Mouse (Mus musculus): ENCODE measurements at regions not wholly inside any gene's neighbourhood (a gene's known extent, or its start where the extent isn't known, plus 50 kb on each side); places are given as distances from the start of the nearest gene placed in this dataset.
A peak's percentile ranks its signal among the peaks of the same experiment; 100 is the strongest.

DNA sequence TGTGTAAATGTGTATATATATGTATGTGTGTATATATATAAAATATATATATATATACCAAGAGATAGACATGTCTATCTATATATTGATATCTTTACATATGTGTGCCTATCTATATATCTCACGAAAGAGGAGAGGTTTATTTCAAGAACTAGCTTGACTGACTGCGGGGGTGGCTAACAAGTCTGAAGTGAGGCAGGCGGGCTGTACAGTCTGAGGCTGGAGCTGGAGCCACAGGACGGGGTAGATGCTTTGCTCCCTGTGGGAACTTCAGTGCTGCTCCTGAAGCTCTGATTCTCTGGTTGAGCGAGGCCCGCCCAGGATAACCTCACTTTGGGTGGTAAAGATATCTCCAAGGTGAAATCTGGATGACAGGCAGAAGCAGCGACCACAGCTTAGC lies 213.4 kb upstream of the Serp2 start:
- no peaks in the 10 kb centered on the region for H3K27me3 ChIP-seq (ENCODE audit: control insufficient read depth, insufficient read depth, low read length)
- H3K36me3 ChIP-seq (ENCODE audit: control insufficient read depth, insufficient read depth, low read length), result no peaks in the 10 kb centered on the region
- H3K27ac ChIP-seq (replicated peaks), result no peak overlapping the region
- no peak for DNase-seq (ENCODE audit: low spot score)
- H3K9me3 ChIP-seq (ENCODE audit: control insufficient read depth, low read length), result no peaks in the 10 kb centered on the region
- no peaks in the 10 kb centered on the region for H3K4me1 ChIP-seq (replicated peaks; ENCODE audit: control insufficient read depth, insufficient read depth)
- no peak overlapping the region for H3K4me3 ChIP-seq (ENCODE audit: low read depth, low read length)
- WGBS, result 93% methylated on average over 7 of the region's 7 CpGs
- ATAC-seq (ENCODE audit: low FRiP score, low TSS enrichment), result no peak
- H3K4me2 ChIP-seq (replicated peaks; ENCODE audit: low read depth), result no peak overlapping the region
- TF ChIP-seq CTCF (IDR thresholded peaks at IDR 0.05; ENCODE audit: low read depth), result no peak
- TF ChIP-seq EP300 (optimal IDR thresholded peaks at IDR 0.05), result no peak
- H3K9ac ChIP-seq (ENCODE audit: low read length), result no peak overlapping the region

DNA sequence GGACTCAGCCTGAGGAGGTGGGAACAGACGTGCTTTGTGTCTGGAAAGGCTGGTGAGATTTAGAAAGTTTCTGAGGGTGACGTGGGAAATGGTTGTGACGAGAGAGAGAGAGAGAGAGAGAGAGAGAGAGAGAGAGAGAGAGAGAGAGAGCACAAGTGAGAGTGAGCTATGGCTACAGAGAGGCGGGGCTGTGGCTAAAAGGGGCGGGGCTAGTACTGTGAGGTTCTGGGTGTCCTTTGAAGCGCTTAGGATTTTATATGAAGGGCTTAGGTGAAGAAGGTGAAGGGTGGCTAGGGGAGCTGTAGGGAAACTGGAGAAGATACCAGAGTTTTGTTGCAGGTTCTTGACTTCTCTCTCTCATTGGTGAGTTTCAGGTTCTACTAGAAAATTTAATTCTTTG lies 210.6 kb upstream of the Serp2 start:
- TF ChIP-seq CTCF (IDR thresholded peaks at IDR 0.05; ENCODE audit: low read depth) (no peak), EP300 (optimal IDR thresholded peaks at IDR 0.05) (no peak)
- Histone ChIP-seq H3K36me3 (ENCODE audit: control insufficient read depth, insufficient read depth, low read length) (no peaks in the 10 kb centered on the region), H3K27me3 (ENCODE audit: control insufficient read depth, insufficient read depth, low read length) (no peaks in the 10 kb centered on the region), H3K27ac (replicated peaks) (no peak overlapping the region), H3K4me1 (replicated peaks; ENCODE audit: control insufficient read depth, insufficient read depth) (0 out of 2 replicates have a peak, but pooled peaks cover 3% of the 10 kb centered on the region), H3K9ac (ENCODE audit: low read length) (no peak overlapping the region), H3K4me2 (replicated peaks; ENCODE audit: low read depth) (no peak overlapping the region), H3K4me3 (ENCODE audit: low read depth, low read length) (no peak overlapping the region), H3K9me3 (ENCODE audit: control insufficient read depth, low read length) (no peaks in the 10 kb centered on the region)
- DNase-seq (ENCODE audit: low spot score), result no peak
- WGBS, result 61% methylated on average over 6 of the region's 6 CpGs
- no peak for ATAC-seq (ENCODE audit: low FRiP score, low TSS enrichment)

DNA sequence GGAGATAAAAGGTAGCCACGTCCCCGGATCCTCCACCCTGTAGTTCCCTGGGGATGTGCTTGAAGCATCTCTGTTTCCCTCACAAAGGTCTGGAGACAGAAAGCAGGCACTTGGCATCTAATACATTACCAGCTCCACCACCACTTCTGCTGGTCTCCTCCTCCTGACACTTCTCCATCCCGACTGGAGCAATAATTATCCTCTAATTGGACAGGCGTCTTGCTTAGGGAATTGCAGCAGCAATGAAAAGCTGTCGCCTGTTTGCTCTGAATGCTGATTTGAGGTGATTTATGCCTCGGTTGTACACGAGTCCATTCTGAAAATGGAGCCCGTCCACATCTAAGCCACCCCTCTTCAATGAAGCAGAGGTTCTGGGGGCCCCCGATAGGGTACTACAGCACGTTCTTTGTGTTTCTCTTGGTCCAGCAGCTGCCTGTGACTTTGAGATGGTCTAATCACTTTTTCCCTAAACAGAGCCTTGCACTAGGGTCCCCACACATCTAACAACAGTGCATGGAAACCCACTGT lies 209.6 kb upstream of the Serp2 start:
- H3K4me2 ChIP-seq (replicated peaks; ENCODE audit: low read depth), result no peak overlapping the region
- TF ChIP-seq CTCF (IDR thresholded peaks at IDR 0.05; ENCODE audit: low read depth) (no peak), EP300 (optimal IDR thresholded peaks at IDR 0.05) (no peak)
- no peak for ATAC-seq (ENCODE audit: low FRiP score, low TSS enrichment)

DNA sequence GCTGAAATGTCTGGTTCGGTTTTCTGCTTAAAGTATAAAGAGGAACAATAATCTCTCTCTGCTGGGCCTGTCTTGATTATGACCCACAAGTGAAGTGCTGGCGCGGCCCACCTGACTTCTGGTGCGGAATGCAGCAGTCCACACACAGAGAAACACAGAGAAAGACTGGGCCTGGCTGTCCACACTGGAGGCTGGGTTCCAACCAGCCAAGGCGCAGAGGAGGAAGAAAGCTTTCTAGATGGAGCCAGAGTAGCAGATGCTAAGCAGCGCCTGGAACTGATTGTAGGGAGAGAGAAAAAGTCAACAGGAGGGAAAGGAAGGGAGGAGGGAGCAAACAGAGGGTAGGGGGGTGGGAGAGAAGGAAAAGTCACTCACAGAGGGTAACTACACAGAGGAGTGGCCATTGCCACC lies 208.4 kb upstream of the Serp2 start:
- H3K4me2 ChIP-seq (replicated peaks; ENCODE audit: low read depth), result no peak overlapping the region
- 45% methylated on average over 6 of the region's 6 CpGs for WGBS
- H3K9me3 ChIP-seq (ENCODE audit: control insufficient read depth, low read length), result no peaks in the 10 kb centered on the region
- no peak overlapping the region for H3K9ac ChIP-seq (ENCODE audit: low read length)
- peak overlapping the region; percentile 81 for H3K27ac ChIP-seq (replicated peaks)
- no peaks in the 10 kb centered on the region for H3K36me3 ChIP-seq (ENCODE audit: control insufficient read depth, insufficient read depth, low read length)
- ATAC-seq (ENCODE audit: low FRiP score, low TSS enrichment) (peak; percentile 54), DNase-seq (ENCODE audit: low spot score) (peak; percentile 57)
- H3K27me3 ChIP-seq (ENCODE audit: control insufficient read depth, insufficient read depth, low read length), result no peaks in the 10 kb centered on the region
- no peak overlapping the region for H3K4me3 ChIP-seq (ENCODE audit: low read depth, low read length)
- peaks cover 5% of the 10 kb centered on the region; the same call in 1 of the 2 replicates for H3K4me1 ChIP-seq (replicated peaks; ENCODE audit: control insufficient read depth, insufficient read depth)
- TF ChIP-seq CTCF (IDR thresholded peaks at IDR 0.05; ENCODE audit: low read depth) (no peak), EP300 (optimal IDR thresholded peaks at IDR 0.05) (no peak)

More for the DNA sequence above, 209.6 kb upstream of the Serp2 start:
- H3K9me3 ChIP-seq (ENCODE audit: control insufficient read depth, low read length), result no peaks in the 10 kb centered on the region
- no peak overlapping the region for H3K4me3 ChIP-seq (ENCODE audit: low read depth, low read length)
- no peak overlapping the region for H3K9ac ChIP-seq (ENCODE audit: low read length)
- DNase-seq (ENCODE audit: low spot score), result no peak
- WGBS, result 55% methylated on average over 10 of the region's 10 CpGs
- peak overlapping the region; percentile 1; the same call in 1 of the 2 replicates for H3K27ac ChIP-seq (replicated peaks)
- 0 out of 2 replicates have a peak, but pooled peaks cover 3% of the 10 kb centered on the region for H3K4me1 ChIP-seq (replicated peaks; ENCODE audit: control insufficient read depth, insufficient read depth)
- no peaks in the 10 kb centered on the region for H3K27me3 ChIP-seq (ENCODE audit: control insufficient read depth, insufficient read depth, low read length)
- no peaks in the 10 kb centered on the region for H3K36me3 ChIP-seq (ENCODE audit: control insufficient read depth, insufficient read depth, low read length)

DNA sequence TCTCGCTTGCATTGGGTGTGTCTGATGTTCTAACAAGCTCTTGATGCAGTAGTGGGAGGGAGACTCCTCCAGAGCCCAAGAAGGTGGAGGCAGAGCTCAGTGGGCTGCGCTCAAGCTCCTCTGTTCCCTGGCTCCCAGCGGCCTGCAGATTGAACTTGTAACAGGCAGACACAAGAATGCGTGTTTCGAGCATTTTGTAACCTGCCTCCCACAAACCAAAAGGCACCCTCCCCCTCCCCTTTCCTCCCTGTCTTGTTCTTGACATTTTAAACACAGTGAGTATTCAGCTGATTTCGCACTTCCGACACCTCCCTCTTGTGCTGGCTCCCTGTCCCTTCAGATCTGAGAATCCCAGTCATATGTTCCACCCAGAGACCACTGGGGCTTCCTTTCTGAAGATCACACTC lies 207.7 kb upstream of the Serp2 start:
- peaks cover 5% of the 10 kb centered on the region; the same call in 1 of the 2 replicates for H3K4me1 ChIP-seq (replicated peaks; ENCODE audit: control insufficient read depth, insufficient read depth)
- peak; percentile 46 for TF ChIP-seq CTCF (IDR thresholded peaks at IDR 0.05; ENCODE audit: low read depth)
- TF ChIP-seq EP300 (optimal IDR thresholded peaks at IDR 0.05), result no peak
- H3K4me3 ChIP-seq (ENCODE audit: low read depth, low read length), result no peak overlapping the region
- no peak overlapping the region for H3K4me2 ChIP-seq (replicated peaks; ENCODE audit: low read depth)
- no peak overlapping the region for H3K9ac ChIP-seq (ENCODE audit: low read length)
- DNase-seq (ENCODE audit: low spot score) (peak; percentile 68), ATAC-seq (ENCODE audit: low FRiP score, low TSS enrichment) (peak; percentile 66)
- H3K27me3 ChIP-seq (ENCODE audit: control insufficient read depth, insufficient read depth, low read length), result no peaks in the 10 kb centered on the region
- 8% methylated on average over 7 of the region's 7 CpGs for WGBS
- peak overlapping the region; percentile 81 for H3K27ac ChIP-seq (replicated peaks)
- no peaks in the 10 kb centered on the region for H3K9me3 ChIP-seq (ENCODE audit: control insufficient read depth, low read length)
- H3K36me3 ChIP-seq (ENCODE audit: control insufficient read depth, insufficient read depth, low read length), result no peaks in the 10 kb centered on the region

DNA sequence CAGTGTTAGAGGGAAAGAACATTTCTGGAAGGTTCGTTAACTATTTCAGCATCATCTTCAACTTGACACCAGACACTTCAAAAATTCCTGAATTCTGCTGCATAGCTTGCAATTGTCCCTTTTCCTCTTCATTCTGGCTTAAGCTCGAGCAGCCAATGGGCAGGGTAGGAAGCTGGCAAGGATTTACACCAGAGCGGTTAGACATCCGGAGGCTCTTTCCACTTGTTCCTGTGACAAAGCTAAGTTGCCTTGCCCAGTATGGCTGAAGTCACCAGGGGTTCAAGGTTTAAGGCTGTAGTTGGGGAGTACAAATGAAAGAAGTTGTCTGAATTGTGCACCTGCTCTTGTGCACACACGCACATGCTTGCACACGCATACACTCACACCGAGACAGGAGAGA lies 206.8 kb upstream of the Serp2 start:
- ATAC-seq (ENCODE audit: low FRiP score, low TSS enrichment), result no peak

More for the DNA sequence above, 206.8 kb upstream of the Serp2 start:
- peaks cover 5% of the 10 kb centered on the region; the same call in 1 of the 2 replicates for H3K4me1 ChIP-seq (replicated peaks; ENCODE audit: control insufficient read depth, insufficient read depth)
- DNase-seq (ENCODE audit: low spot score), result no peak
- no peak overlapping the region for H3K27ac ChIP-seq (replicated peaks)
- TF ChIP-seq EP300 (optimal IDR thresholded peaks at IDR 0.05) (no peak), CTCF (IDR thresholded peaks at IDR 0.05; ENCODE audit: low read depth) (no peak)
- no peak overlapping the region for H3K4me2 ChIP-seq (replicated peaks; ENCODE audit: low read depth)
- no peaks in the 10 kb centered on the region for H3K9me3 ChIP-seq (ENCODE audit: control insufficient read depth, low read length)
- no peaks in the 10 kb centered on the region for H3K36me3 ChIP-seq (ENCODE audit: control insufficient read depth, insufficient read depth, low read length)
- H3K4me3 ChIP-seq (ENCODE audit: low read depth, low read length), result no peak overlapping the region
- H3K27me3 ChIP-seq (ENCODE audit: control insufficient read depth, insufficient read depth, low read length), result no peaks in the 10 kb centered on the region
- WGBS, result 86% methylated on average over 7 of the region's 7 CpGs
- H3K9ac ChIP-seq (ENCODE audit: low read length), result no peak overlapping the region

Data from stomach, postnatal 0 days (tissue).